Mouse (Mus musculus): Measurements from ENCODE around the gene Llgl1. TPM values are rescaled to one million over a fixed set of nuclear protein-coding genes. Genes with fewer than 3 reads are reported as not detected.

Llgl1 gene
- polyA plus RNA-seq, 1 experiment from 2014 or later, result 11.2 TPM

GRCm38 (mm10) chr11:60727392-60728140, 28.0 kb downstream of the Llgl1 start:
- Histone ChIP-seq H3K9ac (peak overlapping the region; percentile 85), H3K4me2 (peak overlapping the region; percentile 94), H3K27me3 (no peaks in the 10 kb centered on the region), H3K4me3 (replicated peaks) (peak overlapping the region; percentile 87), H3K36me3 (peaks cover 36% of the 10 kb centered on the region), H3K9me3 (replicated peaks) (no peaks in the 10 kb centered on the region), H3K27ac (peak overlapping the region; percentile 82), H3K4me1 (replicated peaks) (peaks cover 37% of the 10 kb centered on the region)
- ATAC-seq (ENCODE audit: low read depth) (peak; percentile 9), DNase-seq (no peak)
- WGBS (ENCODE audit: insufficient replicate concordance), result 6% methylated on average over 12 of the region's 12 CpGs

DNA sequence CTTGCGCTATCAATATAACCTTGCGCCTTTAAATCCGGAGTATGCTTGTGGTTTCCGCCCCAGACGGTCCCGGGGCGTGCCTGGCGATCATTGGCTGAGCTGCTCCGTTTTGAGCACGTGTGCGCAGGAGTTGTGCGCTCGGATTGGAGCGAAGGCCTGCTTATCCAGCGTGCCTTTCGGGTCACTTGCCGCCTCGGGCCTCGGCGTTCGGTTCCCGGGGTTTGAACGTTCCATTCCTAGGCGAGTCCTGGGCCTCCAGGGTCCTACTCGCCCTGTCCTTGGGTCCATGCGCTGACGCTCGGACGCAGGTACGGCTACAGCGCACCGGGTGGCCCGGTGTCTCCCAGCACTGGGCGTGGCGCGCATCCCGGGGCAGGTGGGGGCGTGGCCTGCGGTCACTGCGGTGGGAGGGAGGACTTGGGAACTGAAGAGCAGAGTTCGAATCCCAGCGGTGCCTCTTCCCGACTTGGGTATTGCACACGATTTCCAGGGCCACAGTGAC, 28.8 kb downstream of the Llgl1 start, which contains the start of gene Mief2:
Gene Mief2, plus strand, starts transcription at position 139 of the 502 bp plus-strand sequence.
- ATAC-seq (ENCODE audit: low read depth) (peak; percentile 88), DNase-seq (peak; percentile 90)
- Histone ChIP-seq H3K4me1 (replicated peaks) (peaks cover 37% of the 10 kb centered on the region), H3K4me2 (peak within 1 kb of the TSS; percentile 94), H3K9me3 (replicated peaks) (no peaks in the 10 kb centered on the region), H3K27ac (peak within 1 kb of the TSS; percentile 82), H3K36me3 (peaks cover 30% of the 10 kb centered on the region), H3K27me3 (no peaks in the 10 kb centered on the region), H3K9ac (peak within 1 kb of the TSS; percentile 85), H3K4me3 (replicated peaks) (peak within 1 kb of the TSS; percentile 87)
- under 1% methylated on average over 44 of the region's 44 CpGs for WGBS (ENCODE audit: insufficient replicate concordance)

- no peaks in the 10 kb centered on the region for H3K9me3 ChIP-seq (replicated peaks)
- H3K4me2 ChIP-seq, result peak overlapping the region; percentile 94
- 74% methylated on average over 6 of the region's 6 CpGs for WGBS (ENCODE audit: insufficient replicate concordance)
- peaks cover 21% of the 10 kb centered on the region for H3K36me3 ChIP-seq
- peak overlapping the region; percentile 69 for H3K9ac ChIP-seq
- peak overlapping the region; percentile 82 for H3K27ac ChIP-seq
- H3K4me1 ChIP-seq (replicated peaks), result peaks cover 41% of the 10 kb centered on the region
- ATAC-seq (ENCODE audit: low read depth) (no peak), DNase-seq (no peak)
- H3K27me3 ChIP-seq, result no peaks in the 10 kb centered on the region
- peak overlapping the region; percentile 87 for H3K4me3 ChIP-seq (replicated peaks)
Measured at GRCm38 (mm10) chr11:60729217-60729641, 29.7 kb downstream of the Llgl1 start.

DNA sequence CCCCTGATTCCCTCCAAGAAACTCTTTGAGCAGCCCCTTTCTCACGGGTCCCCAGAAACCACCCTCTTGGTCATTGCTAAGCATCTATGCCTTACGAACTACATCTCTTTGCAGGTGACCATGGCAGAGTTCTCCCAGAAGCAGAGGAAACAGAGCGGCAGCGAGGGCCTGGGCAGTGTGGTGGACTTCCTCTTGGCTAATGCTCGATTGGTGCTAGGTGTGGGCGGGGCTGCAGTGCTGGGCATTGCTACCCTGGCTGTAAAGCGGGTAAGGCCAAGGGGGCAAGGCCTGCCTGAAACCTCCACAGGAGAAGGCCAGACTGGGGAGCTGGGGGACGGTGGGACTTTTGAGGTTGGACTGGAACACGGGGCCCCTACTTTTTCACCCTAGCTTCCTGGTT, 30.6 kb downstream of the Llgl1 start:
- no peak overlapping the region for H3K27ac ChIP-seq
- no peak overlapping the region for H3K4me3 ChIP-seq (replicated peaks)
- H3K9ac ChIP-seq, result no peak overlapping the region
- ATAC-seq (ENCODE audit: low read depth) (no peak), DNase-seq (no peak)
- H3K36me3 ChIP-seq, result peaks cover 14% of the 10 kb centered on the region; the same call in 1 of the 2 replicates
- H3K4me2 ChIP-seq, result no peak overlapping the region
- H3K9me3 ChIP-seq (replicated peaks), result no peaks in the 10 kb centered on the region
- no peaks in the 10 kb centered on the region for H3K27me3 ChIP-seq
- WGBS (ENCODE audit: insufficient replicate concordance), result 69% methylated on average over 9 of the region's 9 CpGs
- peaks cover 42% of the 10 kb centered on the region for H3K4me1 ChIP-seq (replicated peaks)

GRCm38 (mm10) chr11:60731251-60731650, 31.7 kb downstream of the Llgl1 start:
- Histone ChIP-seq H3K9ac (no peak overlapping the region), H3K27me3 (no peaks in the 10 kb centered on the region), H3K27ac (no peak overlapping the region), H3K4me3 (replicated peaks) (no peak overlapping the region), H3K36me3 (peaks cover 14% of the 10 kb centered on the region; the same call in 1 of the 2 replicates), H3K4me2 (no peak overlapping the region), H3K4me1 (replicated peaks) (peaks cover 36% of the 10 kb centered on the region), H3K9me3 (replicated peaks) (no peaks in the 10 kb centered on the region)
- 82% methylated on average over 14 of the region's 14 CpGs for WGBS (ENCODE audit: insufficient replicate concordance)
- ATAC-seq (ENCODE audit: low read depth), result no peak
- no peak for DNase-seq

DNA sequence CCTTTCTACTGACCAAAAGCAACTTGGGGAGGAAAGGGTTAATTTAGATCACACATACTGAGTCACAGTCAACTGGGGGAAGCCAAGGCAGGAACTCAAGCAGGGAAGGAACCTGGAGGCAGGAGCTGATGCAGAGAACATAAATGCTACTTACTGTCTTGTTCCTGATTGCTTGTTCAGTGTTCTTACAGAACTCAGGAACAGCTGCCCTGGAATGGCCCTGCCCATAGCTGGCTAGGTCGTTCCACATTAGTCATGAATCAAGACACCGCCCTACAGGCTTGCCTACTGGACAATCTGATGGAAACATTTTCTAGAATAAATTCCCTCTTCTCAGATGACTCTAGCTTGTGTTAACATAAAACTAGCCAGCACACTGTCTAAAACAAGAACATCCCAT, 34.7 kb downstream of the Llgl1 start:
- 66% methylated on average over 2 of the region's 2 CpGs for WGBS (ENCODE audit: insufficient replicate concordance)
- no peak for ATAC-seq (ENCODE audit: low read depth)

GRCm38 (mm10) chr11:60735191-60735590, 35.7 kb downstream of the Llgl1 start:
- 74% methylated on average over 5 of the region's 5 CpGs for WGBS (ENCODE audit: insufficient replicate concordance)
- no peak overlapping the region for H3K4me3 ChIP-seq (replicated peaks)
- H3K4me2 ChIP-seq, result no peak overlapping the region
- no peak for ATAC-seq (ENCODE audit: low read depth)
- no peak overlapping the region for H3K27ac ChIP-seq
- no peak for DNase-seq
- no peaks in the 10 kb centered on the region for H3K9me3 ChIP-seq (replicated peaks)
- peaks cover 33% of the 10 kb centered on the region for H3K36me3 ChIP-seq
- H3K9ac ChIP-seq, result no peak overlapping the region
- H3K27me3 ChIP-seq, result no peaks in the 10 kb centered on the region
- peaks cover 20% of the 10 kb centered on the region for H3K4me1 ChIP-seq (replicated peaks)

More for the DNA sequence above, 34.7 kb downstream of the Llgl1 start:
- no peak overlapping the region for H3K27ac ChIP-seq
- no peak overlapping the region for H3K9ac ChIP-seq
- no peaks in the 10 kb centered on the region for H3K9me3 ChIP-seq (replicated peaks)
- no peaks in the 10 kb centered on the region for H3K27me3 ChIP-seq
- peaks cover 23% of the 10 kb centered on the region for H3K36me3 ChIP-seq
- no peak overlapping the region for H3K4me2 ChIP-seq
- no peak overlapping the region for H3K4me3 ChIP-seq (replicated peaks)
- peaks cover 26% of the 10 kb centered on the region for H3K4me1 ChIP-seq (replicated peaks)
- no peak for DNase-seq

GRCm38 (mm10) chr11:60736491-60736890, 37.0 kb downstream of the Llgl1 start:
- H3K4me3 ChIP-seq (replicated peaks), result no peak overlapping the region
- ATAC-seq (ENCODE audit: low read depth), result no peak
- H3K27me3 ChIP-seq, result no peaks in the 10 kb centered on the region
- H3K9ac ChIP-seq, result no peak overlapping the region
- 0 out of 2 replicates have a peak overlapping the region, but pooled peaks have one; percentile 40 for H3K27ac ChIP-seq
- peaks cover 20% of the 10 kb centered on the region for H3K4me1 ChIP-seq (replicated peaks)
- H3K36me3 ChIP-seq, result peaks cover 37% of the 10 kb centered on the region
- WGBS (ENCODE audit: insufficient replicate concordance), result 64% methylated on average over 3 of the region's 3 CpGs
- H3K4me2 ChIP-seq, result no peak overlapping the region
- H3K9me3 ChIP-seq (replicated peaks), result no peaks in the 10 kb centered on the region
- DNase-seq, result no peak

- peaks cover 20% of the 10 kb centered on the region for H3K4me1 ChIP-seq (replicated peaks)
- H3K36me3 ChIP-seq, result peaks cover 44% of the 10 kb centered on the region
- H3K27ac ChIP-seq, result peak overlapping the region; percentile 18; the same call in 1 of the 2 replicates
- H3K4me3 ChIP-seq (replicated peaks), result no peak overlapping the region
- H3K27me3 ChIP-seq, result no peaks in the 10 kb centered on the region
- no peak for DNase-seq
- ATAC-seq (ENCODE audit: low read depth), result no peak
- 0 out of 2 replicates have a peak overlapping the region, but pooled peaks have one; percentile 3 for H3K9ac ChIP-seq
- 0 out of 2 replicates have a peak overlapping the region, but pooled peaks have one; percentile 2 for H3K4me2 ChIP-seq
- H3K9me3 ChIP-seq (replicated peaks), result no peaks in the 10 kb centered on the region
Measured at GRCm38 (mm10) chr11:60737450-60737849, 37.9 kb downstream of the Llgl1 start.

DNA sequence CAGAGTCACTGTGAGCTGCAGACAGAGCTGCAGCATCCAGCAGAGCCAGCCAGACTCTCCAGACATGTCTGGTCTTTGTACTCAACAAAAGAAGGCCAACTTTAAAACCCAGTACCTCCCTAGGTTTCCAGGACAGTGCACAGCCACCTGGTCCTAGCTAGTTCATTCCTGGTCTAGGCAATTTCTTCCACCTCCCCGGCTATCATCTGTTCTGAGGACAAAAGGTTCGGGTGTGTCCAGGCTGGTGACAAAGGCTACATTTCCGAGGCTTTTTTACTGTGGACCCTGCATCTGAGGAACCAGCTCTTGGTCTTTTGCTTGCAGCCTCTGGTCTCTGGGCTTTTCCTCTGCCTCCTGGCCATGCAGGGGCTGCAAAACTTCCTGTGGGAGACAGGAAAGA, 40.8 kb downstream of the Llgl1 start:
- Histone ChIP-seq H3K27ac (no peak overlapping the region), H3K4me1 (replicated peaks) (peaks cover 15% of the 10 kb centered on the region), H3K9ac (no peak overlapping the region), H3K4me2 (no peak overlapping the region), H3K27me3 (no peaks in the 10 kb centered on the region), H3K4me3 (replicated peaks) (no peak overlapping the region), H3K36me3 (peaks cover 66% of the 10 kb centered on the region), H3K9me3 (replicated peaks) (no peaks in the 10 kb centered on the region)
- 70% methylated on average over 3 of the region's 3 CpGs for WGBS (ENCODE audit: insufficient replicate concordance)
- DNase-seq, result no peak
- ATAC-seq (ENCODE audit: low read depth), result no peak

DNA sequence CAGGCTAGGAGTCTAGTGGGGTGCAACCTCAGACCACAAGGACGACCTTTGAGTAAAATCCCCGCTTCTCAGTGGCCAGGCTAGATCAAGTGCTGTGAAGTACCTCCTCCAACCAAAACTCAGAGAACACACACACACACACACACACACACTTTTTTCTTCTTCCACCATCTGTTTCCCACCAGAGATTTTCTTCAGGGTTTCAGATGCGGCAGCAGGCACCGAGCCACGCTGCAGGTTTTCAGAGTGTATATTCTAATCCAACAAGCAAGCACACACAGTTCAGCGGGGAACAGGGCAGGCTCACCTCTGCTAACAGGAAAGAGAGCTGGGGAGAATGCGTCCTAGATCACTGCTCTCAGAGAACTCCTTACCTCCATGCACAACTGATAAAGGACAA, 56.0 kb downstream of the Llgl1 start:
- Histone ChIP-seq H3K9ac (no peak overlapping the region), H3K27ac (no peak overlapping the region), H3K9me3 (replicated peaks) (no peaks in the 10 kb centered on the region), H3K27me3 (no peaks in the 10 kb centered on the region), H3K4me3 (replicated peaks) (no peak overlapping the region), H3K4me1 (replicated peaks) (no peaks in the 10 kb centered on the region), H3K4me2 (no peak overlapping the region), H3K36me3 (peaks cover 86% of the 10 kb centered on the region)
- ATAC-seq (ENCODE audit: low read depth), result no peak
- DNase-seq, result no peak
- 79% methylated on average over 7 of the region's 7 CpGs for WGBS (ENCODE audit: insufficient replicate concordance)

Measured in liver, embryonic 13.5 days (tissue).